Mouse (Mus musculus) hindbrain, embryonic 12.5 days (tissue): ENCODE data around the gene Coro1a. TPM values are rescaled to one million over a fixed set of nuclear protein-coding genes. Genes with fewer than 3 reads are reported as not detected.
"Not testable (repeated sequence)": the region's sequence is repeated elsewhere in the genome, so short reads cannot be mapped to it uniquely, and the experiment has no call there.

Source experiments
- ATAC-seq: fragments of 200-750 bp; cut with Nextera tagmentation; 2 replicates; pipeline ENCODE4 v1.8.0; 2017; ENCODE audit warnings: moderate TSS enrichment; ENCODE audit not compliant: low FRiP score
- H3K27ac ChIP-seq: fragments of 300-500 bp; sonication (generic); 2 replicates; pipeline ENCODE4 v1.5.1; 2016; ENCODE audit warnings: mild to moderate bottlenecking
- H3K27me3 ChIP-seq: fragments of 300-500 bp; sonication (generic); 2 replicates; pipeline ENCODE4 v1.6.1; 2016; ENCODE audit warnings: mild to moderate bottlenecking
- H3K36me3 ChIP-seq: fragments of 300-500 bp; sonication (generic); 2 replicates; pipeline ENCODE4 v1.6.1; 2016; ENCODE audit warnings: mild to moderate bottlenecking
- H3K4me1 ChIP-seq: fragments of 300-500 bp; sonication (generic); 2 replicates; pipeline ENCODE4 v1.6.1; 2016
- H3K4me2 ChIP-seq: fragments of 300-500 bp; sonication (generic); replicated peaks from 2 replicates; pipeline ENCODE4 v1.6.1; 2016; ENCODE audit warnings: mild to moderate bottlenecking
- H3K4me3 ChIP-seq: fragments of 300-500 bp; sonication (generic); 2 replicates; pipeline ENCODE4 v1.5.1; 2016; ENCODE audit warnings: mild to moderate bottlenecking
- H3K9ac ChIP-seq: fragments of 300-500 bp; sonication (generic); 2 replicates; pipeline ENCODE4 v1.6.1; 2016; ENCODE audit warnings: mild to moderate bottlenecking, moderate library complexity
- H3K9me3 ChIP-seq: fragments of 300-500 bp; sonication (generic); replicated peaks from 2 replicates; pipeline ENCODE4 v1.6.1; 2016; ENCODE audit warnings: mild to moderate bottlenecking
- WGBS: fragments of 180-500 bp; shearing (Covaris S2); methylation state at CpG from one replicate; pipeline ENCODE4 v1.1.7; 2016; 5-methylcytosine and 5-hydroxymethylcytosine counted together
- polyA plus RNA-seq: library from polyadenylated mRNA; unstranded; fragments of >200 nt; fragmentation: Nextera tagmentation; extraction: Ambion mirVana; gene quantifications from 2 replicates; pipeline ENCODE4 v1.2.1, GENCODE M21; 2016

Gene Coro1a
- polyA plus RNA-seq, 1 experiment from 2014 or later: 56.9 TPM

- Histone ChIP-seq H3K4me2 (peak overlapping the region; percentile 81), H3K4me1 (peaks cover 24% of the 10 kb centered on the region), H3K4me3 (peak overlapping the region; percentile 79), H3K36me3 (peaks cover 41% of the 10 kb centered on the region), H3K27ac (no peak overlapping the region), H3K9ac (peak overlapping the region; percentile 84), H3K9me3 (no peaks in the 10 kb centered on the region), H3K27me3 (no peaks in the 10 kb centered on the region)
- 26% methylated on average over 10 of the region's 10 CpGs for WGBS
- no peak for ATAC-seq
These were observed 13.0 kb downstream of the Coro1a start for GRCm38 (mm10) chr7:126694441-126695051.

- Histone ChIP-seq H3K36me3 (peaks cover 34% of the 10 kb centered on the region), H3K9me3 (no peaks in the 10 kb centered on the region), H3K4me1 (peaks cover 24% of the 10 kb centered on the region), H3K27me3 (no peaks in the 10 kb centered on the region), H3K4me2 (no peak overlapping the region), H3K27ac (no peak overlapping the region), H3K9ac (no peak overlapping the region), H3K4me3 (no peak overlapping the region)
- 89% methylated on average over 7 of the region's 7 CpGs for WGBS
- ATAC-seq: no peak
These were observed 13.8 kb downstream of the Coro1a start for GRCm38 (mm10) chr7:126693781-126694180.

- Histone ChIP-seq H3K36me3 (peaks cover 31% of the 10 kb centered on the region), H3K9ac (no peak overlapping the region), H3K27me3 (no peaks in the 10 kb centered on the region), H3K4me1 (peaks cover 24% of the 10 kb centered on the region), H3K4me3 (no peak overlapping the region), H3K9me3 (no peaks in the 10 kb centered on the region), H3K27ac (no peak overlapping the region), H3K4me2 (no peak overlapping the region)
- WGBS: 43% methylated on average over 3 of the region's 3 CpGs
- no peak for ATAC-seq
These were observed 14.3 kb downstream of the Coro1a start for GRCm38 (mm10) chr7:126693256-126693655.

- Histone ChIP-seq H3K27me3 (no peaks in the 10 kb centered on the region), H3K9me3 (no peaks in the 10 kb centered on the region), H3K4me2 (no peak overlapping the region), H3K4me1 (peaks cover 22% of the 10 kb centered on the region), H3K4me3 (no peak overlapping the region), H3K27ac (no peak overlapping the region), H3K36me3 (peaks cover 26% of the 10 kb centered on the region), H3K9ac (no peak overlapping the region)
- no peak for ATAC-seq
- WGBS: 95% methylated on average over 26 of the region's 26 CpGs
These were observed 15.2 kb downstream of the Coro1a start for GRCm38 (mm10) chr7:126692426-126692825.

- no peak for ATAC-seq
- Histone ChIP-seq H3K36me3 (peaks cover 26% of the 10 kb centered on the region), H3K9me3 (no peaks in the 10 kb centered on the region), H3K27me3 (no peaks in the 10 kb centered on the region), H3K4me2 (no peak overlapping the region), H3K9ac (no peak overlapping the region), H3K27ac (no peak overlapping the region), H3K4me3 (no peak overlapping the region), H3K4me1 (peaks cover 15% of the 10 kb centered on the region)
- WGBS: 79% methylated on average over 5 of the region's 5 CpGs
These were observed 15.9 kb downstream of the Coro1a start for GRCm38 (mm10) chr7:126691676-126692075.

GRCm38 (mm10) chr7:126690737-126691136, 16.9 kb downstream of the Coro1a start:
- Histone ChIP-seq H3K27me3 (no peaks in the 10 kb centered on the region), H3K9ac (no peak overlapping the region), H3K9me3 (no peaks in the 10 kb centered on the region), H3K36me3 (peaks cover 26% of the 10 kb centered on the region), H3K4me1 (peaks cover 11% of the 10 kb centered on the region), H3K4me3 (no peak overlapping the region), H3K27ac (no peak overlapping the region), H3K4me2 (no peak overlapping the region)
- 88% methylated on average over 3 of the region's 3 CpGs for WGBS
- no peak for ATAC-seq

GRCm38 (mm10) chr7:126689021-126689420, 18.6 kb downstream of the Coro1a start:
- WGBS: 83% methylated on average over 3 of the region's 3 CpGs
- no peak for ATAC-seq

GRCm38 (mm10) chr7:126688156-126688555, 19.4 kb downstream of the Coro1a start:
- H3K4me2 ChIP-seq, H3K27ac ChIP-seq, H3K27me3 ChIP-seq, H3K9me3 ChIP-seq, H3K9ac ChIP-seq, H3K4me1 ChIP-seq, ATAC-seq, H3K4me3 ChIP-seq: not testable (repeated sequence)
- WGBS: 73% methylated on average over 4 of the region's 4 CpGs
- peaks cover 26% of the 10 kb centered on the region for H3K36me3 ChIP-seq

More at GRCm38 (mm10) chr7:126689021-126689420, 18.6 kb downstream of the Coro1a start:
- peaks cover 26% of the 10 kb centered on the region for H3K36me3 ChIP-seq
- H3K27ac ChIP-seq: no peak overlapping the region
- peaks cover 5% of the 10 kb centered on the region for H3K4me1 ChIP-seq
- H3K4me3 ChIP-seq: no peak overlapping the region
- no peaks in the 10 kb centered on the region for H3K27me3 ChIP-seq
- H3K9me3 ChIP-seq: no peaks in the 10 kb centered on the region
- no peak overlapping the region for H3K9ac ChIP-seq
- H3K4me2 ChIP-seq: no peak overlapping the region

GRCm38 (mm10) chr7:126681221-126681620, 26.4 kb downstream of the Coro1a start:
- 95% methylated on average over 5 of the region's 5 CpGs for whole genome bisulfite sequencing
- no peak overlapping the region for H3K27ac ChIP-seq
- H3K4me1 ChIP-seq: no peaks in the 10 kb centered on the region
- H3K27me3 ChIP-seq: no peaks in the 10 kb centered on the region
- H3K4me2 ChIP-seq: no peak overlapping the region
- H3K9me3 ChIP-seq: no peaks in the 10 kb centered on the region
- no peak overlapping the region for H3K9ac ChIP-seq
- H3K36me3 ChIP-seq: peaks cover 5% of the 10 kb centered on the region; the same call in 1 of the 2 replicates
- no peak for ATAC-seq
- H3K4me3 ChIP-seq: no peak overlapping the region

- Histone ChIP-seq H3K36me3 (peaks cover 10% of the 10 kb centered on the region; the same call in 1 of the 2 replicates), H3K4me3 (no peak overlapping the region), H3K27me3 (no peaks in the 10 kb centered on the region), H3K9ac (no peak overlapping the region), H3K4me1 (no peaks in the 10 kb centered on the region), H3K4me2 (no peak overlapping the region), H3K27ac (no peak overlapping the region), H3K9me3 (no peaks in the 10 kb centered on the region)
- no peak for ATAC-seq
- 93% methylated on average over 5 of the region's 5 CpGs for WGBS
These were observed 27.9 kb downstream of the Coro1a start for GRCm38 (mm10) chr7:126679683-126680082.

- ATAC-seq: no peak
- Histone ChIP-seq H3K4me1 (no peaks in the 10 kb centered on the region), H3K4me2 (no peak overlapping the region), H3K36me3 (peaks cover 10% of the 10 kb centered on the region; the same call in 1 of the 2 replicates), H3K9ac (no peak overlapping the region), H3K27ac (no peak overlapping the region), H3K4me3 (no peak overlapping the region), H3K27me3 (no peaks in the 10 kb centered on the region), H3K9me3 (no peaks in the 10 kb centered on the region)
- 82% methylated on average over 8 of the region's 8 CpGs for WGBS
These were observed 28.8 kb downstream of the Coro1a start for GRCm38 (mm10) chr7:126678545-126679341.

GRCm38 (mm10) chr7:126676631-126677220, 30.9 kb downstream of the Coro1a start:
- H3K4me3 ChIP-seq: no peak overlapping the region
- H3K9ac ChIP-seq: no peak overlapping the region
- no peaks in the 10 kb centered on the region for H3K9me3 ChIP-seq
- H3K27me3 ChIP-seq: no peaks in the 10 kb centered on the region
- no peak overlapping the region for H3K4me2 ChIP-seq
- no peak overlapping the region for H3K27ac ChIP-seq
- no peak for ATAC-seq
- peaks cover 28% of the 10 kb centered on the region for H3K36me3 ChIP-seq
- H3K4me1 ChIP-seq: no peaks in the 10 kb centered on the region
- 86% methylated on average over 4 of the region's 4 CpGs for WGBS
